Mouse (Mus musculus) liver, postnatal 0 days (tissue): ENCODE measurements at regions not wholly inside any gene's neighbourhood (a gene's known extent, or its start where the extent isn't known, plus 50 kb on each side); places are given as distances from the start of the nearest gene placed in this dataset.

ENCODE experiments used
- CTCF ChIP-seq: sonication (generic); IDR thresholded peaks from 2 replicates; pipeline ENCODE4 v1.5.1; 2016; ENCODE audit warnings: antibody characterized with exemption, low read depth
- EP300 ChIP-seq: IDR thresholded peaks from 2 replicates; pipeline ENCODE4 v1.6.1; 2016; ENCODE audit warnings: antibody characterized with exemption, low read depth, mild to moderate bottlenecking

- no peak for TF ChIP-seq CTCF
- TF ChIP-seq EP300: no peak
Measured at GRCm38 (mm10) chr8:102899525-102899924, 114.1 kb upstream of the Cdh11 start.
